10 mouse cellular contexts compared by ENCODE assay signal in the genomic region with DNA sequence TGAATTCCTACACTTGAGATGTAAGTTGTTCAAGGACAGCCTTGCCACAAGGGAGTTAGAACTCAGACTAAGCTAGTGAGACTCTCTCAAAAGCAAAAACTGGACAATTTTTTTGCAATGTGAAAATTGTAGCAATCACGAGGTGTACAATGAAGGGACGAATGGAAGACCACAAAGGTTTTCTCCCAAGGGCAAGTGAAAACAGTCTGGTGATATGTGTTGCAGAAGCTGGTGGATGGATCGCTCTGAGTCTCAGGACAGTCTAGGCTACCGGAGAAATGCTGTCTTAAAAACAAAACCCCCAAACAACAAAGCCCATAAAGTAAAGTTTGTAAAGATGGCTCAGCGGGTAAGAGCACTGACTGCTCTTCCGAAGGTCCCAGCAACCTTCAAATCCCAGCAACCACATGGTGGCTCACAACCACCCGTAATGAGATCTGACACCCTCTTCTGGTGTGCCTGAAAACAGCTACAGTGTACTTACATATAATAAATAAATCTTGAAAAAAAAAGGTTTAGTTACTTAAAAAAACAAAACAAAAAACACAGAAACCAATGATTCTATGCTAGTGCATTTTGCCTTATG. TPM values are rescaled to one million over a fixed set of nuclear protein-coding genes. Genes with fewer than 3 reads are reported as not detected.
DNase-seq lines count a peak whose midpoint lies in the region; ATAC-seq lines count a peak whose summit lies in the region.
"Had no signal": no experiment of that assay in that cellular context is flagged by ENCODE, and none has a peak within 500 bp of the region (broad histone marks: within the 10 kb centered on the region; RNA-seq: fewer than 3 reads in every experiment).

No protein-coding gene starts in this region.

- peaks cover 6% of the 10 kb centered on the region for H3K9me3 ChIP-seq in heart, embryonic 16.5 days (replicated peaks; ENCODE audit: control insufficient read depth, low read length)
- no peaks in the 10 kb centered on the region for H3K9me3 ChIP-seq in liver, embryonic 16.5 days (replicated peaks; ENCODE audit: control insufficient read depth, low read length)

- ATAC-seq in heart, embryonic 16.5 days (replicated peaks; ENCODE audit: extremely low read depth, insufficient read depth, low FRiP score): no peak
- ATAC-seq in liver, embryonic 16.5 days (ENCODE audit: low read depth): no peak

- H3K36me3 ChIP-seq in heart, embryonic 16.5 days (ENCODE audit: control insufficient read depth, insufficient read depth): peaks cover 40% of the 10 kb centered on the region
- H3K36me3 ChIP-seq in liver, embryonic 16.5 days (ENCODE audit: control insufficient read depth, insufficient read depth): peaks cover 31% of the 10 kb centered on the region

- H3K4me3 ChIP-seq in heart, embryonic 16.5 days (ENCODE audit: low read length): peak overlapping the region; percentile 98
- H3K4me3 ChIP-seq in liver, embryonic 16.5 days (ENCODE audit: low read depth, low read length): peak overlapping the region; percentile 88

- peaks cover 30% of the 10 kb centered on the region for H3K4me1 ChIP-seq in heart, embryonic 16.5 days (ENCODE audit: control insufficient read depth, insufficient read depth, low read length)
- peaks cover 12% of the 10 kb centered on the region for H3K4me1 ChIP-seq in liver, embryonic 16.5 days (ENCODE audit: control insufficient read depth, low read depth, low read length)

- H3K27ac ChIP-seq in heart, embryonic 16.5 days (ENCODE audit: low read length): no peak overlapping the region
- no peak overlapping the region for H3K27ac ChIP-seq in liver, embryonic 16.5 days (ENCODE audit: low read length)

- peak overlapping the region; percentile 92 for H3K4me2 ChIP-seq in heart, embryonic 16.5 days (ENCODE audit: low read depth, low read length)
- peak overlapping the region; percentile 96 for H3K4me2 ChIP-seq in liver, embryonic 16.5 days (ENCODE audit: low read depth, low read length)

- WGBS in heart, embryonic 16.5 days: 45% methylated on average over 7 of the region's 7 CpGs
- WGBS in liver, embryonic 16.5 days (ENCODE audit: insufficient replicate concordance): 28% methylated on average over 7 of the region's 7 CpGs

- no peaks in the 10 kb centered on the region for H3K27me3 ChIP-seq in heart, embryonic 16.5 days (ENCODE audit: control insufficient read depth, insufficient read depth, low read length)
- H3K27me3 ChIP-seq in liver, embryonic 16.5 days (ENCODE audit: control insufficient read depth, insufficient read depth, low read depth, low read length): no peaks in the 10 kb centered on the region

- DNase-seq in adrenal gland, adult 2 months: peak; percentile 39
- no peak for DNase-seq in adrenal gland, postnatal 10 days
- peak; percentile 40 for DNase-seq in 3T3-L1 (ENCODE audit: low read depth, low spot score)
- no peak for DNase-seq in urinary bladder, postnatal 14 days (ENCODE audit: low spot score)
- DNase-seq in gastrocnemius, adult 8-10 months (ENCODE audit: low spot score in 2 of 2): no peak
- DNase-seq in ovary, postnatal 14 days (ENCODE audit: low spot score): no peak
- DNase-seq: B cell, adult 2 months; kidney, postnatal 14 days had no signal

- peak overlapping the region; percentile 99 for H3K9ac ChIP-seq in heart, embryonic 16.5 days (ENCODE audit: low read length)
- peak overlapping the region; percentile 90; the same call in 1 of the 2 replicates for H3K9ac ChIP-seq in liver, embryonic 16.5 days (ENCODE audit: low read depth, low read length)

RNA-seq across cellular contexts. Expression of gene Hspe1, which starts 2.1 kb away (rescaled TPM):
- total RNA-seq in adrenal gland, adult 2 months (2021): 100 to 1,000 TPM; 618 to 826 TPM
- 64.2 and 81.1 TPM in 2 replicates for polyA plus RNA-seq in adrenal gland, adult 2 months (2012; rRNA removed)
- total RNA-seq in adrenal gland, postnatal 10 days (2021): 100 to 1,000 TPM; 366 to 527 TPM
- 276 and 289 TPM in 2 replicates for polyA plus RNA-seq in heart, embryonic 16.5 days (2015; fragmentation: Nextera tagmentation; extraction: Ambion mirVana)
- polyA plus RNA-seq in liver, embryonic 16.5 days (2015; fragmentation: Nextera tagmentation; extraction: Ambion mirVana): 269 and 326 TPM in 2 replicates
- total RNA-seq in gastrocnemius, adult 8-10 months (2022): 100 to 1,000 TPM in 2 of 4 experiments, 10 to 100 TPM in 2; 83.2 to 102 (median 92.9) TPM

RNA-seq across cellular contexts. Expression of gene Hspd1, which starts 2.2 kb away (rescaled TPM):
- total RNA-seq in adrenal gland, adult 2 months (2021): 1,000 to 10,000 TPM; 1,172 to 1,353 TPM
- 38.9 and 40.1 TPM in 2 replicates for polyA plus RNA-seq in adrenal gland, adult 2 months (2012; rRNA removed)
- total RNA-seq in adrenal gland, postnatal 10 days (2021): 100 to 1,000 TPM; 724 to 915 TPM
- 491 and 512 TPM in 2 replicates for polyA plus RNA-seq in heart, embryonic 16.5 days (2015; fragmentation: Nextera tagmentation; extraction: Ambion mirVana)
- 236 and 253 TPM in 2 replicates for polyA plus RNA-seq in liver, embryonic 16.5 days (2015; fragmentation: Nextera tagmentation; extraction: Ambion mirVana)
- total RNA-seq in gastrocnemius, adult 8-10 months (2022): 100 to 1,000 TPM; 158 to 189 (median 168) TPM

RNA-seq across cellular contexts. Expression of gene Coq10b, which starts 33.3 kb away (rescaled TPM):
- total RNA-seq in adrenal gland, adult 2 months (2021): 100 to 1,000 TPM in 1 of 2 experiments, 10 to 100 TPM in 1; 89.5 to 135 TPM
- 24.3 and 24.4 TPM in 2 replicates for polyA plus RNA-seq in adrenal gland, adult 2 months (2012; rRNA removed)
- total RNA-seq in adrenal gland, postnatal 10 days (2021): 10 to 100 TPM; 35.7 to 82.2 TPM
- polyA plus RNA-seq in heart, embryonic 16.5 days (2015; fragmentation: Nextera tagmentation; extraction: Ambion mirVana): 18.7 and 20.3 TPM in 2 replicates
- polyA plus RNA-seq in liver, embryonic 16.5 days (2015; fragmentation: Nextera tagmentation; extraction: Ambion mirVana): 12.0 and 12.7 TPM in 2 replicates
- 10 to 100 TPM; 13.4 to 22.4 (median 19.9) TPM for total RNA-seq in gastrocnemius, adult 8-10 months (2022)

RNA-seq across cellular contexts. Expression of gene Mob4, which starts 45.2 kb away (rescaled TPM):
- total RNA-seq in adrenal gland, adult 2 months (2021): 100 to 1,000 TPM; 136 to 390 TPM
- polyA plus RNA-seq in adrenal gland, adult 2 months (2012; rRNA removed): 14.5 and 24.4 TPM in 2 replicates
- 100 to 1,000 TPM; 132 to 252 TPM for total RNA-seq in adrenal gland, postnatal 10 days (2021)
- 113 and 127 TPM in 2 replicates for polyA plus RNA-seq in heart, embryonic 16.5 days (2015; fragmentation: Nextera tagmentation; extraction: Ambion mirVana)
- polyA plus RNA-seq in liver, embryonic 16.5 days (2015; fragmentation: Nextera tagmentation; extraction: Ambion mirVana): 39.5 and 39.8 TPM in 2 replicates
- total RNA-seq in gastrocnemius, adult 8-10 months (2022): 10 to 100 TPM; 33.1 to 39.3 (median 37.1) TPM

RNA-seq across cellular contexts. Expression of gene Sf3b1, which starts 58.6 kb away (rescaled TPM):
- 100 to 1,000 TPM; 121 to 124 TPM for total RNA-seq in adrenal gland, adult 2 months (2021)
- polyA plus RNA-seq in adrenal gland, adult 2 months (2012; rRNA removed): 6.9 and 7.9 TPM in 2 replicates
- 100 to 1,000 TPM; 117 to 148 TPM for total RNA-seq in adrenal gland, postnatal 10 days (2021)
- polyA plus RNA-seq in heart, embryonic 16.5 days (2015; fragmentation: Nextera tagmentation; extraction: Ambion mirVana): 194 and 202 TPM in 2 replicates
- 118 and 121 TPM in 2 replicates for polyA plus RNA-seq in liver, embryonic 16.5 days (2015; fragmentation: Nextera tagmentation; extraction: Ambion mirVana)
- 10 to 100 TPM; 45.9 to 57.9 (median 52.4) TPM for total RNA-seq in gastrocnemius, adult 8-10 months (2022)

Comparison
In these comparisons a context has a peak if more than half of its experiments do, and no peak if none do; other contexts are left out.
1. DNase-seq: peak in adrenal gland, adult 2 months (single experiment) and 3T3-L1 (single experiment); none in adrenal gland, postnatal 10 days (single experiment), urinary bladder, postnatal 14 days (single experiment), gastrocnemius, adult 8-10 months (0 of 2) and ovary, postnatal 14 days (single experiment).